Mouse (Mus musculus) bone marrow, adult 2 months (tissue): ENCODE measurements around the gene Olfr374.

Source experiments
- CTCF ChIP-seq: fragments of 200-500 bp; IDR thresholded peaks from 2 replicates; pipeline ENCODE4 v1.5.1; 2011; ENCODE audit warnings: low read length, control low read depth; ENCODE audit not compliant: control insufficient read depth, insufficient read depth
- POLR2A ChIP-seq: fragments of 200-500 bp; IDR thresholded peaks from 2 replicates; pipeline ENCODE4 v1.6.1; 2011; ENCODE audit warnings: low read depth, mild to moderate bottlenecking, control low read depth, low read length, borderline replicate concordance; ENCODE audit not compliant: control insufficient read depth

DNA sequence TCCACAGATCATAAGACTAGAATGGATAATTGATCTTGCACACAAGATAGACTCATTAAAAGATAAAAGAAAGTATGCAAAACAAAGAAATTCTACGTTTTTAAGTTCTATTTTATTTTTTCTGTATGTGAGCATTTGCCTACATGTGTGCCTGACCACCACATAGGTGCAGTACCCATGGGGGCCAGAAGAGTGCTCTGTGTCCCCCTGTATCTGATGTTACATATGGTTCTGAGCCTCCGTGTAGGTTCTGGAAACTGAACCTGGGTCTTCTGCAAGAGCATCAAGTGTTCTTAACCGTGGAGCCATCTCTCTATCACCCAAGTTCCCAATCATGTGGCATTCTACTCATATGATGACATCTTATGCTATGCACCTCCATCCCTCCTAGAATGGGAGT is 5.6 kb downstream of the Olfr374 start:
- TF ChIP-seq POLR2A, result no peak
- no peak for TF ChIP-seq CTCF
